Mouse (Mus musculus) cerebellum, adult 2 months (tissue): ENCODE measurements around the gene Gas2.

Experiments
- CTCF ChIP-seq: fragments of 200-500 bp; IDR thresholded peaks from 2 replicates; pipeline ENCODE4 v1.5.1; 2011; ENCODE audit warnings: low read depth, mild to moderate bottlenecking, control low read depth, low read length, moderate library complexity, borderline replicate concordance; ENCODE audit not compliant: insufficient read depth
- POLR2A ChIP-seq: fragments of 200-500 bp; IDR thresholded peaks from 2 replicates; pipeline ENCODE4 v1.6.1; 2011; ENCODE audit warnings: low read length, control low read depth, borderline replicate concordance; ENCODE audit not compliant: insufficient read depth

GRCm38 (mm10) chr7:51816283-51816839 is 45.5 kb upstream of the Gas2 start:
- TF ChIP-seq POLR2A (no peak), CTCF (no peak)
